Comparison of ENCODE assay signal across 8 mouse cellular contexts in genomic region chr2:26627921-26628739, GRCm38 (mm10). TPM values are rescaled to one million over a fixed set of nuclear protein-coding genes. Genes with fewer than 3 reads are reported as not detected.
DNase-seq lines count a peak whose midpoint lies in the region; ATAC-seq and TF ChIP-seq lines count a peak whose summit lies in the region.

Fam69b (plus strand) TSS chr2:26628457.

- peak; percentile 64 for TF ChIP-seq POLR2A in cerebellum, adult 2 months (IDR thresholded peaks at IDR 0.05; ENCODE audit: borderline replicate concordance, insufficient read depth, low read length)

- TF ChIP-seq EP300 in liver, postnatal 0 days (IDR thresholded peaks at IDR 0.05; ENCODE audit: low read depth) = no peak

- peak within 1 kb of the TSS; percentile 63 for H3K4me3 ChIP-seq in cerebellum, adult 2 months (replicated peaks; ENCODE audit: insufficient read depth, low read depth, low read length)
- H3K4me3 ChIP-seq in layer of hippocampus, adult 2 months = peak within 1 kb of the TSS; percentile 84
- H3K4me3 ChIP-seq in liver, postnatal 0 days (ENCODE audit: low read depth, low read length) = peak within 1 kb of the TSS; percentile 56
- H3K4me3 ChIP-seq in neural tube, embryonic 15.5 days (replicated peaks) = peak within 1 kb of the TSS; percentile 78

- no peaks in the 10 kb centered on the region for H3K9me3 ChIP-seq in liver, postnatal 0 days (ENCODE audit: low read length)
- no peaks in the 10 kb centered on the region for H3K9me3 ChIP-seq in neural tube, embryonic 15.5 days (replicated peaks)

- H3K9ac ChIP-seq in liver, postnatal 0 days (replicated peaks) = peak within 1 kb of the TSS; percentile 57
- peak within 1 kb of the TSS; percentile 98 for H3K9ac ChIP-seq in neural tube, embryonic 15.5 days (replicated peaks)

- H3K4me2 ChIP-seq in liver, postnatal 0 days (ENCODE audit: low read depth, low read length) = peak within 1 kb of the TSS; percentile 92
- peak within 1 kb of the TSS; percentile 90 for H3K4me2 ChIP-seq in neural tube, embryonic 15.5 days

- peak within 1 kb of the TSS; percentile 55 for H3K27ac ChIP-seq in cerebellum, adult 2 months (ENCODE audit: insufficient read depth, low read length)
- H3K27ac ChIP-seq in layer of hippocampus, adult 2 months = peak within 1 kb of the TSS; percentile 97
- no peak within 1 kb of the TSS for H3K27ac ChIP-seq in liver, postnatal 0 days (ENCODE audit: low read depth)
- peak within 1 kb of the TSS; percentile 89 for H3K27ac ChIP-seq in neural tube, embryonic 15.5 days (replicated peaks)

- no peaks in the 10 kb centered on the region for H3K27me3 ChIP-seq in cerebellum, adult 2 months (ENCODE audit: control insufficient read depth, insufficient read depth, low read length)
- H3K27me3 ChIP-seq in liver, postnatal 0 days (ENCODE audit: insufficient read depth, low read length) = peaks cover 6% of the 10 kb centered on the region; the same call in 1 of the 2 replicates
- H3K27me3 ChIP-seq in neural tube, embryonic 15.5 days (replicated peaks) = no peaks in the 10 kb centered on the region

- no peaks in the 10 kb centered on the region for H3K36me3 ChIP-seq in liver, postnatal 0 days (replicated peaks; ENCODE audit: insufficient read depth, low read length)
- H3K36me3 ChIP-seq in neural tube, embryonic 15.5 days = no peaks in the 10 kb centered on the region

- TF ChIP-seq CTCF in cerebellum, adult 2 months (IDR thresholded peaks at IDR 0.05; ENCODE audit: borderline replicate concordance, insufficient read depth, low read depth, low read length) = no peak
- TF ChIP-seq CTCF in layer of hippocampus, adult 2 months (conservative IDR thresholded peaks at IDR 0.05) = no peak
- no peak for TF ChIP-seq CTCF in liver, postnatal 0 days (IDR thresholded peaks at IDR 0.05; ENCODE audit: low read depth)

- peak; percentile 85 for DNase-seq in Muller cell, postnatal 12 days (ENCODE audit: inconsistent ontology term)
- DNase-seq in cerebellum, adult 2 months = peak; percentile 89 to 91
- peak; percentile 79 for DNase-seq in heart, postnatal 4 days
- peak; percentile 81 to 87 for DNase-seq in layer of hippocampus, adult 2 months (ENCODE audit: low spot score in 2 of 2)
- DNase-seq in liver, postnatal 0 days = peak; percentile 62
- peak; percentile 79 for DNase-seq in thymus, postnatal 25 days

- ATAC-seq in frontal cortex, adult (ENCODE audit: low TSS enrichment) = peak; percentile 67
- peak; percentile 47 for ATAC-seq in liver, postnatal 0 days
- ATAC-seq in neural tube, embryonic 15.5 days (ENCODE audit: low FRiP score) = peak; percentile 83

- peaks cover 26% of the 10 kb centered on the region for H3K4me1 ChIP-seq in cerebellum, adult 2 months (ENCODE audit: control insufficient read depth, insufficient read depth, low read length)
- peaks cover 9% of the 10 kb centered on the region for H3K4me1 ChIP-seq in liver, postnatal 0 days (ENCODE audit: insufficient read depth)
- H3K4me1 ChIP-seq in neural tube, embryonic 15.5 days = peaks cover 50% of the 10 kb centered on the region

- WGBS in cerebellum, adult 2 months = 1% methylated on average over 63 of the region's 70 CpGs
- WGBS in liver, postnatal 0 days (ENCODE audit: insufficient replicate concordance) = 3% methylated on average over 70 of the region's 70 CpGs
- WGBS in neural tube, embryonic 15.5 days = under 1% methylated on average over 51 of the region's 70 CpGs

RNA-seq across cellular contexts. Expression of gene Fam69b, which starts in this region (rescaled TPM):
- polyA plus RNA-seq in cerebellum, adult 2 months (2012; rRNA removed) = 147 and 155 TPM in 2 replicates
- total RNA-seq in heart, postnatal 4 days (2021) = 1 to 10 TPM; 6.1 to 7.0 TPM
- total RNA-seq in layer of hippocampus, adult 2 months (2021) = 10 to 100 TPM; 70.3 to 72.6 TPM
- 0.48 and 0.56 TPM in 2 replicates for polyA plus RNA-seq in liver, postnatal 0 days (2015; fragmentation: Nextera tagmentation; extraction: Ambion mirVana)
- 121 and 145 TPM in 2 replicates for polyA plus RNA-seq in neural tube, embryonic 15.5 days (2015; fragmentation: Nextera tagmentation; extraction: Ambion mirVana)

Comparison
In these comparisons a context has a peak if more than half of its experiments do, and no peak if none do; other contexts are left out.
1. RNA of gene Fam69b (total RNA-seq): 70.3 to 72.6 TPM in layer of hippocampus, adult 2 months; 6.1 to 7.0 TPM in heart, postnatal 4 days; every median in the first group is over 4 times any median in the second.
2. RNA of gene Fam69b (polyA plus RNA-seq): 147 to 155 TPM in cerebellum, adult 2 months and 121 to 145 TPM in neural tube, embryonic 15.5 days; 0.48 to 0.56 TPM in liver, postnatal 0 days; every median in the first group is over 10 times any median in the second.
3. Peak in DNase-seq, ATAC-seq, H3K4me3 ChIP-seq, H3K9ac ChIP-seq and H3K4me2 ChIP-seq in liver, postnatal 0 days; RNA of the gene not detected or under 1 TPM.
4. Peak in every context shown above with its lines, with median percentiles within 50 percentile points of each other: DNase-seq, H3K4me3 ChIP-seq and ATAC-seq.